Mouse (Mus musculus) yolk sac, embryonic 10.5 days (tissue): ENCODE results near the gene Apbb1.

ENCODE experiments used
- DNase-seq: peaks from one replicate; pipeline ENCODE4 v3.0.0-alpha.2; 2017; ENCODE audit warnings: low spot score

Apbb1 gene

DNA sequence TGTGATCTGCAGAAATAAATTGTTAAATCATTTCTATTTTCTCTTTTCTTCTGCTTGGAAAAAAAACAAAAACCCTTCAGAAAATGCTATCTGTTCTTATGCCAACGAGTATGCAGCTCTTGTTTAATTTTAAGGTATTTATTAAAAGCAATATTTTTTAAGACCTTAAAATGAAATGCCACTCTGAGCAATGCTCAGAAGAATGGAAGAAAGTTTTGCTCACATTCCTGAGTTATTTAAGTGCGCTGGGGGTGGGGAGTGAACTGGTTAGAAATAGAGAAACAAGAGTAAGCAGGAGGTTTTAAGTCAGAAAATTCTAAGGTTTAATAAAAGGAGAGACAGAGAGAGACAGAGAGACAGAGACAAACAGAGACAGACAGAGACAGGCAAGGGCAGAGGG, 61.7 kb downstream of the Apbb1 start:
- DNase-seq = no peak

DNA sequence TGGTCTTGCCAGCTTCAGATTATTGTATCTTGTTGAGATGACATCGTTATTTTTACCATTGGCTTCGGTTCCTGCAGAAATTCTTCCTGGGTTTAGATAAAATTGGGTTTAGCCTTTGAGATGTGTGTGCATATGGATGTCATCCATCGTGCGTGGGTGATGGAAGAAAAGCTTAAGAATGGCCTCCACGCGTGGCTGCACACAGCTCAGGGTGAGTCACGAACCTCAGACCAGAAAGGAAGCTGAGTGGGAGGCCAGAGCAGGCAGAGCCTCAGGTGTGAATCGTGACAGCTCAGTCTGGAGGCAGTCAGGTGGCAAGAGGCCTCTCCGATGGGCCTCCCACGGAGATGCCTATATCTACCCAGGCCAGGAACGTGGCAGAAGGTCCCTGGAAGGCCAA, 62.1 kb downstream of the Apbb1 start:
- DNase-seq = no peak

- DNase-seq = peak; percentile 33
Observed at GRCm38 (mm10) chr7:105516669-105517360, 64.6 kb downstream of the Apbb1 start.

DNA sequence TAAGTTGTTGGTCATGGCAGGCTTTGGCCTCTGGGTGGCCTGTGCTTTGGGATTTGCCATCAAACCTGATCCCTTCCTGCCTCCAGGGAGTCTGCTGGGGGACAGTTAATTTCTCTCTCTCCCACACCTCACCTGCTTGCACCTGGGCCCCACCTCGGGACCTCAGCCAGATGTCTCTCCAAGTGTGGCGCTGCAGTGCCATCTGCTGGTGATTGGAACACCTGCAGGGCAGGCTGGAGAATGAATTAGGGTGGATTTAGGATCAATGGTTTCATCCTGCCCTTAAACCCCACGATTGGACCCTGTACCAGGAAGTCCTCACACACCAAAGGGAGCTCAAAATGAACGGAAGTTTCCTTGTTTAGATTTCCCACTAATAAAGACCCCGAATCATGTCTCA, 66.3 kb downstream of the Apbb1 start:
- peak; percentile 40 for DNase-seq

GRCm38 (mm10) chr7:105514561-105514960, 66.9 kb downstream of the Apbb1 start:
- DNase-seq = no peak

- no peak for DNase-seq
Observed at GRCm38 (mm10) chr7:105513845-105514291, 67.6 kb downstream of the Apbb1 start.

DNA sequence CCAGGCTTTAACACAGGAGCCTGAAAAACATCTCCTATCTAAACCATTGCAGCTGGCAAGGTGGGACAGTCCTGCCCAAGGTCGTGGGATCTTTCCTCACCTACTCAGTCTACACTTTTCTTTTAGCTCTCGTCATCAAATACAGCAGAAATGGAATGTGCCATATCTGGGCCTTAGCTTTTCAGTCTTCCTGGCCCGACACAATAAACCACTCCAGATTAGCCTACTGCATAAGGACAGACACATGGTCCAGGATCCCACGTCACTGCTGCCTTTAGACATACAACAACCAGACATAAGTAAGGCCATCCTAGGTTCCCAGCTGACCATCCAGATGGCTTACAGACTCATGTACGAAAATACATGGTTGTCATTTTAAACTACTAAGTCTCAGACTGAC, 71.3 kb downstream of the Apbb1 start:
- no peak for DNase-seq
